Mouse (Mus musculus): Measurements from ENCODE around the gene Rbm33.
A peak's percentile ranks its signal among the peaks of the same experiment; 100 is the strongest.

Rbm33 gene

DNA sequence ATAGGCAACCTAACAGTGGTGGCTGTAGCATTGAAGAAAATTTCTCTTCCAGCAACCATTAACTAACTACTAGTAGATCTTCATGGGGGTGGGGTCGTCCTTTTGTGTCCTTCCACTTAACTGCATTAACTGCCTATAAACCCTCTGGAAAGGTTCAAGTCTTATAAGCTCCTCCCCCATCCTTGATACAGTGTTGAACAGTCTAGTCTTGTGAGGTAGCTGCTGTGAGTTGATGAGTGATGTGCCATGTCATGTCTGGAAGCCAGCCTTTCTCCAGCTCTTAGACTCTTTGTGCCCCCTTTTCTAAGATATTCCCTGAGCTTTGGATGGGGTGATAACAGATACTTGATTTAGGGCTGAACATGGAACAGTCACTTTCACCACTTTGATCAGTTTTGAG is 7.5 kb downstream of the Rbm33 start:
- DNase-seq (ENCODE audit: low read depth, low spot score), result no peak

DNA sequence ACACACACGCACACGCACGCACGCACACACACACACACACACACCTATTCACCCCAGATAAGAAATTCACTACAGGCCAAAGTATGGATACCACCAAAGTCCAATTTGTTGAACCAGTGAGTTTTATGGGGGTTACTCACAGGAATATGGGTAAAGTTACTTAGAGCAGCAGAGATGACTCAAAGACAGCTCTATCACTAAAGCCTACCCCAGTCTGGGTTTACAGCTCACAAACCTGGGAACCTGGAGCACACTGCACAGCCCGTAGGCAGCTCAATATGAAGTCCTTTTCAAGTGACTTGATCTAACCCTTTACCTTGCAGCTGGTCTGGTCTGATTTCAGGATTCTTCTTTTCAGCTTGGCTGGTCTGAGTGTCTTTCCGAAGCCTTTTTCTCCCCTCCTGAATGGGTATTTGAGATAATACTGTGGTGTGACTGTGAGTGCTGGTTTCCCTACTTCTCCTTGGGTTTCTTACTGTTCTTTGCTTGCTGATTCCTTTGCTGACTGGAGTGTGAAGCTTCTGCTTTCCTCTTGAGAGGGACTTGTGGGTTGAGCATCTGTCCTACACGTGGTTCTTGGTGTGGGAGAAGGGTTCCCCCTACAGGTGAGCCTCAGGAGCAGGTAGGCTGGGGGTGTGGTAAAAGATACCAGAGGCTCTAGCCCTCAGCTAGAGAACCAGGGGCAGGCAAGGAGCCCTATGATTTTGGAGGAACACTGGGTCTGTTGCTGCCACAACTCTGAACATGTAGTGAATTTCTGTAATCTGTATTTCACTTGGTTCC is 12.3 kb downstream of the Rbm33 start:
- DNase-seq (ENCODE audit: low read depth, low spot score), result peak; percentile 22

DNA sequence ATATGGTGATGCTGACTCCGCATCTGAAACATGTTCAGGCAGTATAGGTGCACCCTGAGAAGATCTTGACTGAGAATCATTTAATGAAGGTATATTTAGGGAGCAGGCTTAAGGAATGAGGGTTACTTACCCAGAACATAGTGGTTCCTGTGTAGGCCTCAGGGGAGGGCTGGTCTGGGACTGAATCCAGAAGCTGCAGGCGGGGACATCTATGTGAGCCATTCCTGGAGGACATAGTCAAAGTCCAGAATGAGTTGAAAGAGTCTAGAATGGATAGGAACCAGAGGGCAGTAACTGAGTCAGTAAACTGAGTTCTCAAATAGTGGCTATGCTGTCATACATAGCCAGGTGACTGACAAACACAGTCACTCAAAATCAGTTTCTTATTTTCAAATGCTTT is 16.8 kb downstream of the Rbm33 start:
- DNase-seq (ENCODE audit: low read depth, low spot score), result no peak

DNA sequence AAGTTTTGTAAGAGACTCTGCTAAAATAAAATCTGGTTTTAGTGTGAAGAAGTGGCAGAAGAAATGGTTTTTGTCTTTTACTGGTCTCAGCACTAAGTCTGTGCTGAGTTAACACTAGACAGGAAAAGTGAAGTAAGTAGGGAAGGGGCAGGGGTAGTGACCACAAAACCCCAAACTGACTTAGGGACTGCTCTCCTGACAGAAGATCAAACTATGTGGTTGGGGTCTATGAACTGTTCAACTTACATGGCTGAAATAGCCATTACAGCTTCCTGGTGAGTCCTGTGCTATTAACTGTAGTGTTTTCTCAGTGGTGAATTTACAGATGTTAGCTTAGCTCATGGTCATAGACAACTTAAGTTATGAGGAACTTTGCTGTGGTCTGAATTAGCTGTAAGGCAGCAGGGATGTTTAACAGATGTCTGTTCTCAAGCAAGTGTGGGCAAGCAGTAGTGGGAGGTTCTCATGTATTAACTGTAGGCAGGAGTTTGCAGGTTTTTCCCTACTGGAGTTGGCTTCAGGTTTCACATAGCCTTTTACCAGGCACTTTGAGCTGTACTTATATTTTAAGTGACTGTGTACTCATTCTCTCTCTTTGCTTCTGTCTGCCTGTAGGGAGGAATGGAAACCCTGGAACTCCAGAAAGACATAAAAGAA is 35.1 kb downstream of the Rbm33 start:
- no peak for DNase-seq (ENCODE audit: low read depth, low spot score)

DNA sequence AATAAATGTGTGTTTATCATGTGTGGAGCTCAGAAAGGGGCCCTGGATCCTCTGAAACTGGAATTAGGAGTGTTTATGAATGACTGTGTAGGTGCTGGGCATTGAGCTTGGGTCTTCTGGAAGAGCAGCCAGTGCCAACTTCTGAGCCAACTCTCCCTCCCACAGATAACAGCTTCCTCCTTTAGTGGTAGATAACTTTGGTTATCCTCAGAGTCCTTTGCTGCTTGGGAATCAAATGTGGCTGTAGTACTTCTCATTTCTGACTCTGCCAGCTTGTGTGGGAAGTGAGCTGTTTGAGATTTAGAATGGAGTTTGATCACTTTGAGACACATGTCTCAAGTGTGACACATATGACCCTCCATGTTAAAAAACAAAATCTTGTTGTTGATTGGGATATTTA is 38.7 kb downstream of the Rbm33 start:
- no peak for DNase-seq (ENCODE audit: low read depth, low spot score)

DNA sequence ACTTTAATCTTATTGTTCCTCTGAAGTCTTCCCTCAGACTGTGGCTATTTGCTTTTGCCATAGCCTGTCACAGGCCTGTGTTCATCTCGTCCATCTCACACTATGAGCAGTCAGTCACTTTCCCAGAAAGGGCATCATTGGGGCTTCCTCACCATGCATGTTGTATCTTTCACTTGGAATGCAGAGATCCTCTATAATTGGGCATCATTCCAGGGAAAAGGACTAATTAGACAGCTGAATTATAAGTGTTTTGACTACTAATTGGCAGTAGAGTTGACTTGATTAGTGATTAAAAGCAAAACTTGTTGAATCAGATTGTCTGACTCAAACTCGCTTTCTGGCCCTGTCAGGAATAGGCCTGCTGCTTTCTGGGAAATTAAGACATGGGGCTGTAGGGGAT is 43.8 kb downstream of the Rbm33 start:
- no peak for DNase-seq (ENCODE audit: low read depth, low spot score)

DNA sequence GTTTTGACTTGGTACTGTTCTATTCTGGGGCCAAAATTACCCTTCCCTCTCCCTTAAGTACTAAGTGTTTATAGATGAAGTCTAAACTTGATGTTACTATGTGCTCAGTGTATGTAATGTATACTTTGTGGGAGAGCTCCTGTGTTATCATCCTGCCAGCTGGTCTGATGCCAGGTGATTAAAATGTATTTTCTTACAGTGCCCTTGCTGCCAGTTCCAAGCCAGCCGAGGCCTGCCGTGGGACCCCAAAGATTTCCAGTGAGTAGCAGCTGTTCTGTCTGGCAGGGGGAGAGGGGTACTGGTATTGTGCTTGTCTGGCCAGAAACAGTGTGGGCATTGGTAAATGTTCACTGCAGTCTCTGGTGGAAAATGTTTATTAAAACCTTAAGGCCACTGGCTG is 51.1 kb downstream of the Rbm33 start:
- DNase-seq (ENCODE audit: low read depth, low spot score), result no peak

DNA sequence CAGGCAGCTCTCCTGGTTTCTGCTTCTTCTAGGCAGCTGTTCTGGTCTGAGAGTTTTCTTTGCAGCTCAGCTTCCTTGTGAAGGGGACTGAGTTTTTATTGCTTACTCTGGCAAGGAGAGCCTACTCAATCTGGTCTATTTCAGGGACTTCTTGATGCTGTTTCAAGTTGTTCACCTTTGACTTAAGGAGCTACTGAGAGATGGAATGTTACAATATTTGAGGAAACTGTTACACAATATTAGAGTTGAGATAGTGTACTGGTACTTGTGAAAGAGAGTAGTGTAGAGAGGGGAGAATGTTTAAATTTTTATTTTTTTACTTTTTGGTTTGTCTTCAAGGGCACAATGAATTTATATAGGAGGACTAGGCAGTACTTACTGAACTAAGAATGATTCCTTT is 53.9 kb downstream of the Rbm33 start:
- no peak for DNase-seq (ENCODE audit: low read depth, low spot score)

DNA sequence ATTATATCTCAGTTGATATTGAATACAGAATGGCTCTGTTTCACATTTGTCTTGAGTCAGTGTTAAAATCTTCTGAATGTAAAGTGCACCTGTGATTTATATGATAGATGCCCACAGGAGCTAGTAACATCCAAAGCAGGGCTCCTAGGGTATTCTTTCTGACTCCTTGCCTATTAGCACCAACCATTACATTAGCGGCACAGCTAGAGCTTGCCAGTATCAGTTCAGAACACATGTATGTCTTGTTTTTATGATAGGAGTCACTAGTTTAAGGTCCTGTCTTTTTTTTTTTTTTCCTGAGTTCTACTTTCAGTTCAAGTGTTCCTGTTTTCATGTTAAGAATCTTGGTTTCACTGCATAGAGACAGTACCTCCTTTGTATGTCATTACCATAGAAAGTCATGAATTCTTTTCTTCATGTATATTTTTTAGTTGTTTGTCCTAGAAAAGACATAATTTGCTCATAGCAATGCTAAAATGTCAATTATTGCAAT is 55.3 kb downstream of the Rbm33 start:
- DNase-seq (ENCODE audit: low read depth, low spot score), result no peak

DNA sequence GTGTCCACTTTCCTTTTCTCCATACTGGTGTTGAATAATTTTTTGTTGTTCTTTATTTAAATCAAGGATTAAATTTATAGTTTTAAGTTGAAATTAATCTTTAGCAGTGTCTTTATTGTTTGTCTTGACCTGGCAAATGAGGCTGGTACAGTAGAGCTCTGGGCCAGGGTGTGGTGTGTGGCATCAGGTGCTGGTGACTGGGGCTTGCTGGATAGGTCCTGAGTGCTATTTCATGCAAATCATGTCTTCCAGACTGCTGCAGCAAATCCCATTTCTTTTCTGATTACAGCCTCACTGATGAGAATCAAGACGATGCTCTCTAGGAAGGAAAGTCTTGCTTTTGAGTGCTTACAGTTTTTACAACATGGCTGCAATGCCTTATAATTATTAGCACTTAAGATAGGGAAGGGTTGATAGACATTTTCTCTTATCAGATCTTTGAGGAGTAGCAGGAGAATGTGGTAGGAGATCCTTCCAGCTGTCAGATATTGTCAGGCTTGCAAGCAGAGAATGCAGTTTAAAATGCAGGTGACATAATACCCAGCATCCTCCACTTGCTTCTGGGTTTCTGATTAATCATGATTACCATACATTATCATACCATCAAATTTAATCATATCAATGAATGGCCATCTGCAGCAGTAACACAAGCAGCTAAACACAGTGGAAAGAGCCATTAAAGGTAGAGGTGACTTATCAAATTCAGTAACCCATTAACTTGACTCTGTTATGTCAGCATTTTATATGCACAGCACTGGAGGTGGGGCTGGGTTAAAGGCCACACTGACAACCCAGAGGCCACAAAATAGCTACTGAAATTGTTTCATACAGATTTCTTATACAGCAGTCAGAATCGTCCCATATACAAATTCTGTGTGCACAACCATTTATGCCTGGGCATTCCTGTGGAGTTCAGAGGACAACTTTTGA is 56.8 kb downstream of the Rbm33 start:
- no peak for DNase-seq (ENCODE audit: low read depth, low spot score)

DNA sequence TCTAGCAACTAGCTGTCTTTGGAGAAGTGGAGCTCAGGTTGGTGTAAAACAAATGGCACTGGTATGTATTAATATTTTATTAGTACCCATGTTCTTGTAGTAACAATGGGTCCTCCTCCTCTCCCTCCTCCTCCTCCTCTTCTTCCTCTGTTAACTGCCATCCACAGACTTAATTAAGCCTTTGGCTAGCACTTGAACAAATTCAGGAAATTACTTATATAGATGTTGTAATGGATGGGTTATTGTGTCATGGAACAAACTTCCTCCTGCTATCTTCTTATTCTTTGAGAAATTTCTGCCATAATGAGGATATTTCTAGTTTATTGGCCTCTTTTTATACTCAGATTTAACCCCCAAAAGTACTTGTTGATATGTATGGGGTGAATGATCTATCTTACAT is 60.4 kb downstream of the Rbm33 start:
- no peak for DNase-seq (ENCODE audit: low read depth, low spot score)

DNA sequence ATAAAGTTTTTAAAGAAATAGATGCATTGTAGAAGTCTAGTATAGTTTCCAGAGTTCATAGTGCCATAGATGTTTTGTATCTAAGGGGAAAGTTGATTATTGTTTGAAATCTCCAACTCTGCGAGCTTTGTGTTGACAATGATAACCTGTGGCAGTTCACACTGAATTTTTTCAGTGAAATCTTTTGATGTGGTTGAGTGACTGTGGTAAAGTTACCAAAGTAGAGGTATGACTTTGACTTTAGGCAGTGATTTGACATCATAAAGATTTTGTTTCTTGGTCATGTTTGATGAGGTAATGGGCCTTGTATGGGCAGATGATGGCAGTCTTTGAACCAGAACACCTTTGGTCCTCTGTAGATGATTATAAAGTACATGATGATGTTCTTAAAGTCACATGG is 65.4 kb downstream of the Rbm33 start:
- DNase-seq (ENCODE audit: low read depth, low spot score), result no peak

DNA sequence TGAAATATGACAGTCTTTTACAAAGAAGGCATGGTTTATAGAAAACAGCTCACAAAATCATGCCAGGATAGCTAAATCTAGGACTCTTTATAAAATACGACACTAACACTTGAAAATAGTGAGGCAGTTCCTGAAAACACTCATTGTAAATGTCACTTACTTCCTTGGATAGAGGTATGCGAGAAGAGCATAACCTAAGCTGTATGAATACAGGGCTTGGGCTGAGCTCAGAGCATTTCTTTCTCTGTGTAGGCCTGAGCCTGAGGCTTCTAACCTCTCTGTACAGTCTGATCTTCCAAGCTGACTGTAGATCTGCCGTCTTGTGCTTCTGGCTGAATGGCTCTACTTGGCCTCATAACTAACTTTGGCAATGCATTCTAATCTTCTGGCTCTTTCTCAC is 69.9 kb downstream of the Rbm33 start:
- DNase-seq (ENCODE audit: low read depth, low spot score), result no peak

DNA sequence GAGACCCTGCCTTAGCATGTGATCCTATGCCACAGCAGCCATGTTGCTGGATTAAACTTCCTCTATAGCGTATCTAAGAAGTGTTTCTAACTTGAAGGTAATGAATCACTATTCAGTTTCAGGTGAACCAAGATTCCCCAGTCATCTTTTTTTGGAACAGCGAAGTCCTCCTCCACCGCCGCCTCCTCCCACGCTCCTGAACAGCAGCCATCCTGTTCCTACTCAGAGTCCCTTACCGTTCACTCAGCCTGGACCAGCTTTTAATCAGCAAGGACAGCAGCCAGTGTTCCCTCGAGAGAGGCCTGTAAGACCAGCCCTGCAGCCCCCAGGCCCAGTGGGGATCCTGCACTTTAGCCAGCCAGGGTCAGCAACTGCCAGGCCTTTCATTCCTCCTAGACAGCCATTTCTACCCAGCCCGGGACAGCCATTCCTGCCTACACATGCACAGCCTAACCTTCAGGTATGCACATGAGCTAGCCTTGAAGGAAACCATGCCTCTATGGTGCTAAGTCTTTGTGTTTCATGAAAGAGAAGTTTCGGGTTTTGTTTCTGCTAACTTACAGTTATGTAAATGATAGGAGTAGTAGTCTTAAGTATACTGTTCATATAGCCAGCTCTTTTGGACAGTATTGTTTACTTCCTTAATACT is 70.7 kb downstream of the Rbm33 start:
- DNase-seq (ENCODE audit: low read depth, low spot score), result no peak

DNA sequence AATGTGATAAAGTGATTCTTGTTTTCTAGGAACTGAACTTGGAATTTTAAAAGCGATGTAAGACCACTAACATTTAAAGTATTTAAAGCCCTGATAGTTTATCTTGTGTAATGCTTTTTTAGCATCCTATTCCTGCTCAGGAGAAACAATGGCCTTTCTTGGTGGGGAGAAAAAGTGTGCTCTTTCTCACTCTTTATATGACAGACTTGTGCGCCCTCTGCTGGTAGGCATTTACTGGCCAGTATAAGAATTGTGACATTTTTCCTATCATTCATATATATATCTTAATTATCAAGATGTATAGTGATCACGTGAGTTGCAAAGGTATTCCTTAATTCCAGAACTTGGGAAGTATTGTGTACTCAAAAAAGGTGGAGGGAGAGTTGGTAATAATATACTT is 71.3 kb downstream of the Rbm33 start:
- no peak for DNase-seq (ENCODE audit: low read depth, low spot score)

DNA sequence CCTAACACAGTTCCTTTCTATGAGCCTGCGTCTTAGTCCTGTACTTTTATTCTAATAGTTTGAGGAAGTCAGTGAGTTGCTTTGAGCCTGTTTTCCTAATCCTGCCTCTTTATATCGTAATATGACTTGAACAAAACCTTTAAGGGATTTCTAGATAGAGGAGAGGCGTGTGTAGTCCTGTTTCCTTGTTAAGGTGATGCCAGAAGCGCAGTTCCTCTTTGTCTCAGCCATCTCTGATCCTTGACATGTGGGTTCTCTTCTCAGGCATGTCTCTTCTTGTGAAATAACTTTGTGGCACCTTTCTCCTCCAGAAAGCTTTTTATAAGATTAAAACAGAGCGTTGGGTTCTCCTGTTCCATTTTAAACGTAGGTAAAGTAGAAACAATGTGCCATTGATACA is 73.3 kb downstream of the Rbm33 start:
- DNase-seq (ENCODE audit: low read depth, low spot score), result no peak

DNA sequence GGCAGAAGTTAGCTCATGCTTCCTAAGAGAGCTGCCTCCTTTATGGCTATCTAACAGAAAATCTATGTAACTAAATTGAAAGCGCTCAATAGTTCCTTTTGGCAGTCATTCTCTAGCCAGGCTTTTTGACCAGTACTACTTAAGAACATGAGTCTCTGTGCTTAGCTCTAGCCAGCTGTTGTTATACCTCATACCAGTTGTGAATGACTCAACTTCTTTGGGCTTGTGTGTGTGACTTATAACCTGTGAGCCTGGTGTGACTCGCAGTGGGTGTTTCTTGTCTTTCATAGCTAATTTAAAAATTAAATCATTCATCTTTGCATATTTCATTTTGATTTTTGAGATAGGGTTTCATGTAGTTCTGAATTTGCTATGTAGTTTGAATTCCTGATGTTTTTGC is 80.4 kb downstream of the Rbm33 start:
- no peak for DNase-seq (ENCODE audit: low read depth, low spot score)

DNA sequence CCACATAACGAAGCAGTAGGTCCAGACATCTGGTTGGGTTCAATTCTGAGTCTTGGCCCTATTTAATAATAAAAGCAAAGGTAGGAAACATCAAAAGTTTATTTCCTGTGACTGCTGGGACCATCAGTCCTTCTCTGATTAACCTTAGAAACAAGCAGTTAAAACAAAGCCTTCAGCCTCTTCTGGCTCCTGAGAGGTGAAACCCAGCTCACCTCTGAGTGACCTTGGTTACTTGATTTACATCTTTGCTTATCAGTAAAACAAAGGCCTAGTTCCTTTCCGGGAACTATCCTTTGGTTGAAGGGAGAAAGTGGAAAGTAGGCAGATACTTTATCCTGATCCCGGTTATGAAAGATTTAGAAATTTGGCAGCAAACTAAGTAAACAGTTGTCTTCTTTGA is 81.8 kb downstream of the Rbm33 start:
- DNase-seq (ENCODE audit: low read depth, low spot score), result peak; percentile 13

DNA sequence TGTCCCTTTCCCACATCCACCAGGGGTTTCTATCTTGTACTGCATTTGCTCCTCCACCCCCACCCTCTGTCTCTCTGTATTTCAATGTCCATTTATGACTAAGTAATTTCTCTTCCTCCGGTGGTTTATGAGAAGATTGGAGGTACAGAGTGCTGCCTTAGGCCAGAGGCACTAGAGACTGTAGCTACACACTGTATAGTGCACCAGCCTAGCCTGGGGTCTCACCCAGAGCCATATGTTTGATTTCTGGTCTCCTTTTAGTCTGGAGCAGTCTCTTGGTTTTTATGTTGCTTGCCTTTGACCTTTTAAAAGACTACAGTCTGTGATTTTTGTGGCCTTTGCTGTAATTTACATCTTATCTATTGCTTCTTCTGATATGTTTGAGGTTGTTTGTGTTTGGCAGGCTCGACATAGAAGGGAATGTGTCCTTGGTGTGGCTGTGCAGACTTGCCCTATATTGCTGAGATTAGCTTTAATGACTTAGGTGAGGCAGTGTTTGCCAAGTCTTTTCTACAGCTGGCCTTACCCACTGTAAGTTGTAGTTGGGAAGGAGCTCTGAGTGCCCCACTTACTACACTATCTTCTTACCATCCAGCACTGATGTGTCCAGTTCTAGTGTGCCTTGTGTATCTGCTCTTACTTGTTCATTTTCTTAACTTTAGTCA is 82.7 kb downstream of the Rbm33 start:
- no peak for DNase-seq (ENCODE audit: low read depth, low spot score)

DNA sequence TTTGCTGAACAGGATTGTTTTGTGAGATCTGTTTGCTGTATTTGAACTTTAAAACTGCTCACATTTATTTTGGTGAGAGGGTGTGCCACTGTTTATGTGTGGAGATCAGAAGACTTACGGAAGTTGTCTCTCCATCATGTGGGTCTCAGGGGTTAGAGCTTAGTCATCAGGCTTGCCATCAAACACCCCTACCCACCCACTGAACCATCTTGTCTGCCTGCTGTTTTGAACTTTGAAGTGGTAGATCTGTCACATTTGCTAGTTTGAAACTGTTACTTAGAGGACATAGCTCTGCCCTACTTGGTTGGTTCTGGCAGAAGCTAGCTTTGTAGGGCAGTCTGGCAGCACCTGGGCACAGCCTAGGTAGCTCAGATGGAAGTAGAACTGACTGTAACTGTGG is 85.8 kb downstream of the Rbm33 start:
- DNase-seq (ENCODE audit: low read depth, low spot score), result no peak

DNA sequence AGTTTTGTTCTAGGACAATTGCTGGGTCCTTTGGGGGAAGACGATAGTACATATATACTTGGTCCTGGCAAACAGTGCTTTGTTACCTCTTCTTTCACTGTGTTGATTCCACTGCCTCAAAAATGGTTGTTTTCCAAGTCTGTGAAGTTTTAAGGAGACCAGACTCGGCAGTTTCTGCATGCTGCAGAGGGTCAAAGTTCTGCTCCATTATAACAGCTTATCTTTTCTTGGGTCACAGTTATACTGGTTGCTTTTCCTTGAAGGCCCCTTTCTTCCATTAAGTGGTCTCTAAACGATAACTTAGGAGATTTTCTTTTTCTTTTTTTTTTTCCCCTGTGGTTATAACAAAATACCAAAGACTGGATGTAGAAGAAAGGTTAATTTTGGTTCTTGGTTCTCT is 89.7 kb downstream of the Rbm33 start:
- DNase-seq (ENCODE audit: low read depth, low spot score), result no peak

All from WW6 (cell line).